Mouse (Mus musculus): ENCODE data around the gene Sytl2.

Sytl2 gene

DNA sequence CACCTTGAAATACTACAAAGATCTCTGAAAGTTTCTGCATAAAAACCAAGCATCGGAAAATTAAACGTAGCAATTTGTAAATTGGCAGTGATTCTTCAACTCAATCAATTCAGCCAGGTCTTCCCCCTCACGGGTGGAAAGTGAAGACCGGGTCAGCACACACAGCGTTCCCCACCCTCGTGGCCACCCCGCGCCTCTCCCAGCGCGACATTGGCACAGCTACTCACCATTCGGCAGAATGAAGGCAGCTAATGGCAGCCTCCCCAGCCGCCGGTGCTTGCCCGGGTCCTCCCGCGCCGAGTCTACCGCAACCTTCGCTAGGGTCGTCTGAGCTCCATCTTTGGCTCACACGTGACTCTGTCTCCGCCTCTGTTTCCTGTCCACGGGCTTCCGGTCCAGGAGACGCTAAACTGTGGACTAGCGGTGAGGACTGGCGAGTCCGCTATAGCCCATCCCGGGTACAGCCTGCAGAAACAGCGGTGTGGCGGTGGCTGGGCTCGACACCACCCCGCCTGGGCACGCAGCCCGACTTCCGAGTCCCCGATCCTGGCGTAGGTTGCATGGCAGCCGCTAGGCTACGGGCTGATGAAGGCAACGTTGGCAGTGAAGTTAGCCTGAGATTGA lies 154.9 kb downstream of the Sytl2 start, which contains the start of gene Tmem126a:
Gene Tmem126a (minus strand): TSS at position 385 of the 624 bp plus-strand sequence.
- intact Hi-C loops (cut with DNase I), result no loop called here

DNA sequence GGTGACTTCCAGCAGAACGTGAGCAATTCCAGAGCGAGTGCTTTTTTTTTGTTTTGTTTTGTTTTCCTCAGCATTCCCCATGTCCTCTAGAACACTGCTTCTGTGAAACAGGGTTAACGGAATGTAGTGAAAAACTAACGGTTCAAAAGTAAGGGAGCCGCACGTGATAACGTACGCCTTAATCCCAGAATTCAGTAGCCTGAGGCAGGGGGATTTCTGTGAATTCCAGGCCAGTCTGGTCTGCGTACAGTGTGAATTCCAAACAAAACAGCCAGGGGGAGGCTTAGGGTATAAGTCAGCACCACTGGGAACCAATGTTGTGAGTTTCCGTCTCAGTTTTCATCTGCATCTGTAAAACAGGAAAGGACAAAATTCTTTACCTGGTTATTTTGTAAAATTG lies 155.5 kb downstream of the Sytl2 start:
- intact Hi-C loops (cut with DNase I), result no loop called here
